Mouse (Mus musculus) E14TG2a.4 (cell line): ENCODE measurements at regions not wholly inside any gene's neighbourhood (a gene's known extent, or its start where the extent isn't known, plus 50 kb on each side); places are given as distances from the start of the nearest gene placed in this dataset.

Experiments
- CTCF ChIP-seq: conservative IDR thresholded peaks from 2 replicates; pipeline ENCODE4 v1.5.1; 2014; ENCODE audit warnings: low read length
- NANOG ChIP-seq: IDR thresholded peaks from 2 replicates; pipeline ENCODE4 v1.6.1; 2014; ENCODE audit warnings: borderline replicate concordance, low read length, mixed read lengths

DNA sequence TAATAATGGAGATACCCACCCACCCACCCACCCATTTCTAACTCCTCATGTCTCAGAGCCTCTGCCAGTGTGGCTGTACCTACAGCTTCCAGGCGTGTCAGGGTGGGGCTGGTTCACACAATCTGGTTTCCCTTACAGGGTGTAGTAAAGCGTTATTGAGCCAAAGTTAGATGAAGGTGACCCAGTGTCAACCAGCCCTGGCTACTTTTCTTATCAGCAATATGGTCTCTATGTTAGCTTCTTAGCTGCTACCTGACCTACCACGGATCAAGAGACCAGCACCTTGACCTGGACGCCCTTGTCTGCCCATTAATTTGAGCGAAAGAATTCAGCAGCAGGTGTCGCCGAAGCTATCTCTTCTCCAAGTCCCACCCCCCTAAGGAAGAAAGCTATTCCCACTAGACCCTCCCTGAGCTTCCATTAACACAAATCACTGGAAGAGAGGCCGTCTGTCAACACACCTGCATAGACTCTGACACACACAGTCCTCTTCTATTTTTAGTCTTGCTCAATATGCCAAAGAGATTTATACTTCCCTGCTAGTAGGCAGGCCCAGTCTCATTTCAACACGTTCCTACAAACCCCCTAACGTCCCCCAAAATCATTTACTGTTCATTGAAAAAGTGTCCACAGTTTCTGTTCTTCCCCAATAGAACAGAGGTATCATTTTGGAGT lies 70.4 kb downstream of the Phlda1 start:
- TF ChIP-seq CTCF (no peak), NANOG (no peak)
